Mouse (Mus musculus) frontal cortex, adult (tissue): ENCODE data around the gene 1810010H24Rik.
"Not testable (repeated sequence)": the region's sequence is repeated elsewhere in the genome, so short reads cannot be mapped to it uniquely, and the experiment has no call there.

ENCODE experiments used
- ATAC-seq: cut with Nextera tagmentation; 2 replicates; pipeline ENCODE4 v1.9.2; 2017; ENCODE audit warnings: mild to moderate bottlenecking, moderate library complexity, mixed read lengths; ENCODE audit not compliant: low TSS enrichment

1810010H24Rik gene

GRCm38 (mm10) chr11:107025411-107026321 is at the start of gene 1810010H24Rik:
1810010H24Rik (plus strand) TSS chr11:107025681.
- no peak for ATAC-seq

DNA sequence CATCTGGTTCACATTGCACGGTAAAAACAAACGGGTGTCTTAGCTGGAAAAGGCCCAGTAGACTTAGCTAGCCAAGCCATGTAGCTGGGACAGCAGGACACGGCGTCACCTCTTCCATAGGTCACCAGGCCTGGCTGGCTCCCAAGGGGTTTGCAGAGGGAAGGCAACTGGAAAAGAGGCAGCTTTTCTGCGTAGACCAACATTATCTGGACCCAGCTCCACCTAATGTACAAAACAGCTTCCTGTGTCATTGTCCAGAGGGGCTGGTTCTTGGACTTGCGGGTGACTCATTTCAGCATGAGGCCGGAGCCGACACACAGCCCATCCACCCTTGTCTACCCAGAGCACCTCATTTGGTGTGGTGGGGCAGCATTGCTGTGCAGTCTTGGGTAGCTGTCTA is 49.3 kb upstream of the 1810010H24Rik start:
- ATAC-seq = no peak

GRCm38 (mm10) chr11:106980455-106980854 is 45.0 kb upstream of the 1810010H24Rik start:
- peak; percentile 59 for ATAC-seq

DNA sequence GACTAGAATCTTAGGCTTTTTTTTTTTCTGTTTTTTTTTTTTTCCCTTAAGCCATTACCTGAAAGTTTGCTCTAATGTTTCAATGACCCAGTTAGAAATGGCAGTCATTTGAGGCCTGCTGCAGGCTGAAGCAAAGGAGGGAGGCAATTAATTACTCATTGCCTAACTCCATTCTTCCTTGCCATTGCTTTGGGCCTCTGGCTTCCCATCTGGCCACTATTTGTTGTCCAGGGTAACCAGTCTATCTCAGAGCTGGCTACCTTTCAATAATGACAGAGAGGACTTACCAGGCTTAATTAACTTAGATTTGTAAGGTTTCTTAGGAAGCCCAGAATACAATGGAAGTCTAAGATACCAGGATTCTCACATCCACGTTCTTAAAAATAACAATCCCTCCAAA is 43.7 kb upstream of the 1810010H24Rik start:
- no peak for ATAC-seq

DNA sequence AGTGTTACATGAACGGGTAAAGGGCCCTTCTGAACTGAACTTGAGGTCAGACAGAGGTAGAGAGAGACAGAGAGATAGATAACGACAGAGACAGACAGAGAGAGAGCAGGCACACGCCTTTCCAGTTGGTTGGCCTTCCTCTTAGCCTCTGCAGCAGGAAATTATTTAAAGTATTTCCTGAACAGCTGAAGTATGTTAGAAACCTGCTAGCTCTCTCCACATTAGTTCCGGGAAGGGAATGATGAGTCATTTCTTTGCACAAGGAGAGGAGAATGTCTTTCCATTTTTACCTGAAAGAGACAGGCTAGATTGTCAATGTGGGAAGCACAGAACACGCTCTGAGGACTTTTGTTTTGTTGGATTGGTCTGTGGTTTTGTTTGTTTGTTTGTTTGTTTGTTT is 43.1 kb upstream of the 1810010H24Rik start:
- no peak for ATAC-seq

- ATAC-seq = not testable (repeated sequence)
Measured at GRCm38 (mm10) chr11:106985979-106986604, 39.4 kb upstream of the 1810010H24Rik start.

- ATAC-seq = no peak
Measured at GRCm38 (mm10) chr11:106987384-106987783, 38.1 kb upstream of the 1810010H24Rik start.

GRCm38 (mm10) chr11:106994246-106995085 is 31.0 kb upstream of the 1810010H24Rik start:
- no peak for ATAC-seq

DNA sequence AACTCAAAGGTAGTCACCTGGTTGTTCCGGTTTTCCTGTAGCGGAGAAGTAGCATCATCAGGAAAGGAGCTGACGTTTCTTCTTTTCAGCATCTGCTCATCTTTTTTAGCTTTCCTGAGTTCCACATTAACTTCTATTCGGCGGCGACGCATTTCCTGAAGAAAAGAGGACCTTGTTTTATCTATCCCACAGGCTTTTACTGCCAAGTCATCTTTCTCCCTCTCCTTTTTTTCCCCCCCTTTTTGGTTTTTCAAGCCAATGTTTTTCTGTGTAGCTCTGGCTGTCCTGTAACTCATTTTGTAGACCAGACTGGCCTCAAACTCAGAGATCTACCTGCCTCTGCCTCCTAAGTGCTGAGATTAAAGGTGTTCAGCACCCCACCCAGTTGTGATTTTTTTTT is 29.0 kb upstream of the 1810010H24Rik start:
- ATAC-seq = not testable (repeated sequence)

DNA sequence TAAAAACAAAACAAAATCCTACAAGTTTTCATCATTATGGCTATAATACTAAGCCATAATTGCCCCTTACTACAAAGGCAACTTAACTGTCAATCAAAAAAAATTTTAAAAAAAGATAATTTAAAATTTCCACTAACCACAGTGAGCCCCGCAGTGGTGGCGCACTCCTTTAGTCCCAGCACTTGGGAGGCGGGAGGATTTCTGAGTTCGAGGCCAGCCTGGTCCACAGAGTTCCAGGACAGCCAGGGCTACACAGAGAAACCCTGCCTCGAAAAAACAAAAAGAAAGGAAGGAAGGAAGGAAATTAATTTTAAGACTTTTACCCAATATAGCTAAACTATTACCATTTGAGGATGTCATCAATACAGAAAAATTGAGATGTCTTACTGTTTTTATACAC is 27.5 kb upstream of the 1810010H24Rik start:
- no peak for ATAC-seq

DNA sequence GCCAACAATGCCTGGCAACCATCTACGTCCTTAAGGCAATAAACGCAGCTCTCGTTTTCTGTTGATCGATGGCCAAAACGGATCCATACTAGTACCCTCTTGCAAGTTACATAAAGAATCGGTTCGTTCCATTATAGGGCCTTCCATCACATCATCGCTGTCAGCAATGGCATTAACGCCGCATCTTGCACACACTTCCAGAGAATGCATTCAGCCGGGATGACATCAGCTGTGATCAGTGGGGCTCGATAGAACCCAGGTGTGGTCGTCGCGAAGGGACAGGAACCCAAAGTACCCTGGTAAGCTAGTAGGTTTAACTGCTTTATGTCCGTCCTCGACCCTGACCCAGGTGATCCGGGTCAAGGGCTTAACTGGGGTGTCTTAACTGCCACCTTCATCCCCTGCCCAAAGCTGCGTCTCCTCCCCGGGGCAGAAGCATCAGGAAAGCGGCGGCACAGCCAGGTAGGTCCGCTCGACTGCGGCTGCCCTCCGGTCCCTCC is 26.8 kb upstream of the 1810010H24Rik start:
- ATAC-seq = peak; percentile 33; the same call in 1 of the 2 replicates

DNA sequence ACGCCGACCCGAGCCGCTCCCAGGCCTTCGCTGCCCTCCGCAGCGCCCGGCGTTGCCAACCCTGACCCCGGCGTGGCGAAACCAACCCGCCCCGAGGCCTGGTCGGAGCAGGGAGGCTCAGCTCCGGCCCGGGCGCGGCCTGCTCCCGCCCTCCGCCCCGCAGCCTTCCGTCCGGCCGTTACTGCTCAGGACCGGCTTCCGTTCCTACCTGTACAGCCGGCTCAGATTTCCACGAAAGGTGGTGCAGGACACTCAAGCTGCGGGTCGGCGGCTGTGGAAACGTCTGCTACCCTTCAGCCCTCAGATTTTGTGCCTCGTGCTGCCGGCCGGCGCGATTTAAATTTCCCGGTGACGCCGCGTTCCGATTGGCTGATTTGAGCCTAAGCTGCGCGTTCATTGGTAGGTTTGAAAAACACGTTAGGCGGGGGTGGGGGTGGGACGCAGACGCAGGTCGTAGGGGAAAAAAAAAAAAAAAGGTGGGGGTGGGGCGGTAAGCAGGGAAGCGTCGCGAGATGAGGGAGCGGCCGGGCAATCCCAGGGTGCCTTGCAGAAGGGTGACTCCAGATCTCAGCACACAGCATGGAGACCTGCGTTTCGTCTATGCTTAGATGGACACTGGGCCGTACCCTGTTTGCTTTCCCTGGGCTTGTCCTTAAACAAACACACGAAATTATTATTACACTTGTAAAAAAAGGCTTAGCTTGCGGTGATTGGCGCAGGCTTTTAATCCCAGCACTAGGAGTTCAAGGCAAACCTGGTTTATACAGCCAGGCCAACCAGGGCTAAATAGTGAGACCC is 26.1 kb upstream of the 1810010H24Rik start, which contains the start of gene Kpna2:
Kpna2 (minus strand) TSS at position 391 of the 798 bp plus-strand sequence.
- ATAC-seq = peak; percentile 96

DNA sequence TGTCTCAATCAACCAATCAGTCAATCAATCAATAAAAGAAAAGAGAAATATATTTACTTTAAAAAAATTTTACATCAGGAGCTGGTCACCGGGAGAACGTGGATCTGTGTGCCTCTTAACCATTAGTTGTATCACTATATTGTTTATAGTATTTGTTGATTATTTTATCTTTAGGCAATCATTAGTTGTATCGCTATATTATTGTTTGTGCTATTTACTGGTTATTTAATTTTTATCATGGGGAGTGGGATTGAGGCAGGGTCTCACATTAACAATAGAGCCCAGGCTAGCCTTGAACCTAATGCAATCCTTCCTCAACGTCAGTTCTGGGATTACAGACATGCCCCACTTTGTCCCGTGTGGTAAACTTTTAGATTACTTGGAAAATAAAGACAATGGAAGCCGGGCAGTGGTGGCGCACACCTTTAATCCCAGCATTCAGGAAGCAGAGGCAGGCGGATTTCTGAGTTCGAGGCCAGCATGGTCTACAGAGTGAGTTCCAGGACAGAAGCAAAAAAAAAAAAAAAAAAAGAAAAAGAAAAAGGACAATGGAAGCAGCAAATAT is 25.4 kb upstream of the 1810010H24Rik start:
- no peak for ATAC-seq

DNA sequence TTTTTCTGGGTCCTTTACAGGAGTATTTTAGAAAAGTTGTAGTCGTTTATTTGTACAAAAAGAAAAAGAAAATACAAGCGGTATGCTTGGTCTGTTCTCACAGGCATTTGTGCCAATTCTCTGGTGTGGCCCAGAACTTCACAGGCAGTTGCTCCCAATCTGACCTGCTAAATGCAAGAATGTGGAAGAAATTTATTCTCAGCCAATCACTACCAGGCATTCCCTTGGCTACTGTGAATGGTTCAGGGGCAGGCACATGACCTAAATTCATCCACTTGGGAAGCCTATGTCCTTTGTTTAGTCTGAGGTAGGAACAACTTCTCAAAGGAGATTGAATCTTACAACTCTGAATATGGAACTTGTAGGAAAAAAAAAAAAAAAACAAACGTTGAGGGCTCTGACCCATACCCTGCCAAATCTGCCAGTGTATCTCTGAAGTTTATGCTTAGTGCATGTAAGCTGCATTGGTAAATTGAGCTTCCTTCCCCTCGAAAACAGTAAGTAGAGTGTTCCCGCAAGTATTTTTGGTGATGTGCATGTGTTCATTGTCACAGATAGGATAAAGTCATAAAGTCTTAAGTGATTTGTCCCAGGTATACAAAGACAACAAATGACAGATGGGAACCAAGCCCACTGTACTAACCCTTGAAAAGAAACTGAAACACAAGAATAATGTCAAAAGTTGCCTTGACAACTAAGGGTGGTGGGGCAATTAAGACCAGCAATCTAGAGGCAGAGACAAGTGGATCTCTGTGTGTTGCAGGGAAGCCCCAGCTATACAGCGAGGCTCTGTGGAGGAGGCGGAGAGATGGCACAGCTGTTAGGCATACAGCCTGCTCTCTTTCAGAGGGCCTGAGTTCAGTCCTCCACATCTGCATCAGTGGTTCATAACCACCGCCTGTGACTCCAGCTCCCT is 23.5 kb upstream of the 1810010H24Rik start:
- no peak for ATAC-seq

- no peak for ATAC-seq
Measured at GRCm38 (mm10) chr11:107005538-107005937, 19.9 kb upstream of the 1810010H24Rik start.

DNA sequence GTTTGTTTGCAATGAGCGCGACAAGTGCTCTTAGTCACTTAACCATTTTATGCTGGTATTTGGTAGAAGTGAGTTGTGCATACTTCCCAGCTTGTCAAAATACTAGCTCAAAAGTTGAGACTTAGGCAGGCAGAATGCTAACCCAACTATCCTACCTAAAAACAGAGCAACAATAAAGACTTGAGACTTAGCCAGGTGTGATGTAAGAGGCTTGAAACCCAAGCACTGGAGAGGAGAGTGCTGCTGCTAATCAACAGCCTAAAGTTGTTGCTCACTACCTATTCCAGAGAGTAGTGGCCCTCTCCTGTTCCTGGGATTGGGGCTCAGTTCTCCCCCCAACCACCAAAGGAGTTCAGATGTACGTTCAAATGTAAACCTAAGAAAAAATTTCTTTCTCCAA is 15.0 kb upstream of the 1810010H24Rik start:
- ATAC-seq = no peak

DNA sequence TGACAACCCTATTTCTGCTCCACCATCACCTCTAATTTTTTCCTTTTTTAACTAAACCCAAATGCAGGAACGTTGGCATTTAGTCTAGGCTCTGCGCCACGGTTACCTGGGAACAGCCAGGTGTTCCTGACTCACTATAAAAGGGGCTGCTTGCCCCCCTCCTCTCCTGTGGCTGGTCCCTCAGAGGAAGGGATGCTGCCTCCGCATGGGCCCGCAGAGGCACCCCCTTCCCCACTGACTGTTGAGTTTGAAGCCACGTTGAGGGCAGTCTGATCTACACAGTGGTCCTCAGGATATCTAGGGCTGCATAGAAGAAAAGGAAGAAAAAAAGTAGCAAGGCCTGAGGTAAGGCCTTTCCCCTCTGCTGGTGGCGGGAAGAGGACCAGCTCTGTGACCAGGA is 14.3 kb upstream of the 1810010H24Rik start:
- ATAC-seq = no peak

DNA sequence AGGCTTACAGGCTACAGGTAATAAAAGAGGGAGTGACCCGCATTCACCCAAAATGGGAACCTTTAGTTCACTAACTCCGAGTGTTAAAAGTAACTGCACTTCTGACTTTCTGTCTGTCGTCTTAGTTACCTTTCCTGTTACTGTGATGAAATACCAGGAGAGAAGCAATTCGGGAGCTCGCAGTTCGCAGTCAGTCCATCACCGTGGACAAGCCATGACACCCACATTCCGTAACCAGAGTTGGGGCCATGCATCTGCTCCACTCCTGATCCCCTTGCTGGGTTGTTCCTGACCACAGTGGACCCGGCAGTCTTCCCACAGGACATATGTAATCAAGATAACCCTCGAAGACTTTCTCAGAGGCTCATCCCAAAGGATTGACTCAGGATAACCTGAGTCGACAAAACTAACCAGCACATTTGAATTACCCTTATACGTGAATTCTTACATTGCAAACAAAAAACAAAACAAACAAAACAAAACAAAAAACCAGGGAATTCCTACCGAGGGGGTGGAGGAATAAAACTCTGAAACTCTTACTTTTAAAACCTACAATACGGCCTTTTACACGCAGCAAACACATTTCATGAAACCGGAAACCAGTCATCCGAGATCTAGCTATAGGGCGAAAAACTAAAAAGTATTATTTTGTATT is 13.7 kb upstream of the 1810010H24Rik start:
- ATAC-seq = no peak
